Mouse (Mus musculus) liver, embryonic 14 days (tissue): ENCODE data around the gene Rhbg. TPM values are rescaled to one million over a fixed set of nuclear protein-coding genes. Genes with fewer than 3 reads are reported as not detected.

ENCODE experiments used
- polyA plus RNA-seq: library from polyadenylated mRNA; depleted of rRNA; stranded (reverse); fragments of >200 nt; gene quantifications from 2 replicates; pipeline ENCODE4 v1.2.3, GENCODE M21; 2012; rRNA removed

The Rhbg gene
- 5.2 and 5.9 TPM in 2 replicates for polyA plus RNA-seq

DNA sequence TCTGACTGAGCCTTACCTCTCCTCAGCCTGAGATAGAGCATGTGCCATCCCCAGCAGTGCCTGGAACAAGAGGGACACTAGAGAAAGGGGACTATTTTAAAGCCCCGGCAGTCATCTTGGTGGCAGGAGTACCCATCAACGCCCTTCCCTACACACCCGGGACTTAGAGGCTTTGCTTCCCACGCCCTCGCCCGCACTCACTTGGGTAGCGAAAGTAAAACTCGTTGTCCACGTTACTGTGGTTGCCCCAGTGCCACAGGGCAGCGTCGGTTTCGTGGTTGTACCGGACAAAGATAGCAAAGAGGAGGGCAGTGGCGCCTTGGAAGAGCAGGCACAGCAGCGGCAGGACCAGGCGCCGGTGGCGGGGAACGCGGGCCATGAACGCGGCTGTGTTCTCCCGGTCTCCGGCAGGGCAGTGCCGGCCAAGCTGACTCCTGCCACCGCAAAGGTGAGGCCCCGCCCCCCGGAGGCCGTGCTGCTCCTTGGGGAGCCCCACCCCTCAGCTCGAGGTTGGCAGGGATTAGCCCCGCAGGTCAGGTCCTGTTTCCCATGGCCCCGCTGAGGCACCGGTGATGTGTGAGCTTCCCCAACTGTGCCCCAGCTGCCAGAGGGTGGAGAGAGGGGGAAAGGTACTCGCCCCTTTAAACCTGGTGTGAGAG lies at the start of gene Rhbg:
Rhbg (minus strand) TSS at position 442 of the 659 bp plus-strand sequence.

DNA sequence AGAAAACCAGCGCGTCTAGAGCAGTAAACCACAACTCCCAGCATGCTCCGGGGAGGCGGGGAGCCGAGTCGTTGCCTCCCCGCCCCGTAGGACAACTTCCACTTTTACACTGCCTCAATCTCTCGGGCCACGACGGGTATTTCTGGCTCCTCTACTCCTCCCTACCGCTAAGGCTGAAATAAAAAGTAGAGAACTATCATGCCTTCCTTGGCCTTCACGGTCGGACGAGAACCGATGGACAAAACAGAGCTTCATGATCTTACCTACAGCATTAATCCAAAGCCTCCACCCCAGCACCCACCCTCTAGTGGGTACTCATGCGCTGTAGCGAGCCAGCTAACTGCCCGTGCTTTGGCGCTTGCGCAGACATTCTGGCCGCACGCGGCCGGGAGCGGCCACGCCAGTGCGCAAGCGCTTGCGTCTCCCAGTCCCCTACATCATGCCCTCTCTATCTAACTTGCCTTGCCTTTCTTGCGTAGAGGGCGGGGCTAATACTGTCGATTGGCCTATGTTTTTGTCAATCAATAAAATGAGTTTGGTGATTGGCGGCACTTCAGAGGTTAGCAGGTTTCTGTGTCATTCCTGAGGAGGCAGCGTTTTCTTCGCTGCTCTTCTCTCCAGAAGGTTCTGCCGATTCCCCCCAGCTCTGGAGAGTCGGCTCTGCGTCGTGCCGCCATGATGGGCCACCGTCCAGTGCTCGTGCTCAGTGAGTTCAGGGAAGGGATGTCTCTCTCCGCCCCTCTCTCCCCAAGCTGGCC lies 42.2 kb upstream of the Rhbg start, which contains the start of the genes Tsacc and Cct3:
Tsacc (minus strand) TSS at position 439 of the 758 bp plus-strand sequence.
Cct3 (plus strand) TSS at position 556 of the 758 bp plus-strand sequence.

DNA sequence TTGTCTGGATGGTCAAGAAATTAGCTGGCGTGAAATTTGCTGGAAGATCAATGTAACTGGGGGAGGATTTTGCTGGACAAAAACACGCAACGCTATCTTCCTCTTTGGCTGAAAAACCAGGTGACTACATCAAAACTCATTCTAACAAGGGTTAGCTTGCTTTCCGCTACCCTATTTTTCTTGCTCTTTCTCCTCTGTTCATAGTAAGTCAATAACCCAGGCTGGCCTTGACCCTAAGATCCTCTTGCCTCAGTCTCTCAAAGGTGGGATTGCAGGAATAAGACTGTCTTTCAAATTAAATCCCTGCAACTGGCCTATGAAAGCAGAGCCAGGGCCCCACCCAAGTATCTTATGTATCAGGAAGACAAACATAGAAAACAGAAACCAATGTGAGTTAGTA lies 32.6 kb upstream of the Rhbg start, which contains the start of gene Gm38392:
Gm38392 (minus strand) TSS at position 101 of the 400 bp plus-strand sequence.

Other genes with a start within 250 kb of the Rhbg start
- not detected in 2 replicates for gene Hapln2, start 227.1 kb downstream of the Rhbg start, polyA plus RNA-seq
- 13.5 and 14.6 TPM in 2 replicates for gene Gpatch4, start 211.6 kb downstream of the Rhbg start, polyA plus RNA-seq
- 22.7 and 25.6 TPM in 2 replicates for gene Naxe, start 196.2 kb downstream of the Rhbg start, polyA plus RNA-seq
- gene Ttc24, start 176.4 kb downstream of the Rhbg start, polyA plus RNA-seq = not detected in 2 replicates
- gene Iqgap3, start 172.7 kb downstream of the Rhbg start, polyA plus RNA-seq = 7.0 and 8.7 TPM in 2 replicates
- 8.7 and 10.4 TPM in 2 replicates for gene Mef2d, start 112.3 kb downstream of the Rhbg start, polyA plus RNA-seq
- gene Gm38392, start 32.5 kb upstream of the Rhbg start, polyA plus RNA-seq = 0.05 TPM in 1 of 2 replicates, not detected in the other
- gene Tsacc, start 42.3 kb upstream of the Rhbg start, polyA plus RNA-seq = 2.3 TPM in 2 replicates
- gene Cct3, start 42.4 kb upstream of the Rhbg start, polyA plus RNA-seq = 184 and 203 TPM in 2 replicates
- 25.8 and 30.1 TPM in 2 replicates for gene Glmp, start 70.3 kb upstream of the Rhbg start, polyA plus RNA-seq
- 0.53 and 0.83 TPM in 2 replicates for gene Tmem79, start 81.4 kb upstream of the Rhbg start, polyA plus RNA-seq
- gene Smg5, start 81.6 kb upstream of the Rhbg start, polyA plus RNA-seq = 31.8 and 36.4 TPM in 2 replicates
- 6.3 and 7.4 TPM in 2 replicates for gene Paqr6, start 109.9 kb upstream of the Rhbg start, polyA plus RNA-seq
- gene Bglap3, start 118.0 kb upstream of the Rhbg start, polyA plus RNA-seq = 0.31 and 0.45 TPM in 2 replicates
- not detected in 2 replicates for gene Bglap2, start 124.0 kb upstream of the Rhbg start, polyA plus RNA-seq
- gene Bglap, start 129.8 kb upstream of the Rhbg start, polyA plus RNA-seq = not detected in 2 replicates
- 57.8 and 64.4 TPM in 2 replicates for gene Pmf1, start 155.6 kb upstream of the Rhbg start, polyA plus RNA-seq
- gene Slc25a44, start 170.4 kb upstream of the Rhbg start, polyA plus RNA-seq = 7.5 and 8.9 TPM in 2 replicates
- 11.0 and 13.4 TPM in 2 replicates for gene Sema4a, start 206.5 kb upstream of the Rhbg start, polyA plus RNA-seq